9 mouse cellular contexts compared by ENCODE assay signal in genomic region chr8:8334515-8334914, GRCm38 (mm10).
A peak's percentile ranks its signal among the peaks of the same experiment; 100 is the strongest.
DNase-seq lines count a peak whose midpoint lies in the region; ATAC-seq and TF ChIP-seq lines count a peak whose summit lies in the region.
"Had no signal": no experiment of that assay in that cellular context is flagged by ENCODE, and none has a peak within 500 bp of the region (broad histone marks: within the 10 kb centered on the region; RNA-seq: fewer than 3 reads in every experiment).

No protein-coding gene starts in this region.

- H3K9ac ChIP-seq in heart, embryonic 15.5 days, result no peak overlapping the region
- no peak overlapping the region for H3K9ac ChIP-seq in intestine, postnatal 0 days (ENCODE audit: low read depth, low read length)
- H3K9ac ChIP-seq: embryonic facial prominence, embryonic 15.5 days had no signal

- whole genome bisulfite sequencing in heart, embryonic 15.5 days, result 57% methylated on average over 7 of the region's 7 CpGs
- 72% methylated on average over 7 of the region's 7 CpGs for WGBS in limb, embryonic 10.5 days
- WGBS in intestine, postnatal 0 days, result 75% methylated on average over 7 of the region's 7 CpGs

- peak overlapping the region; percentile 48 for H3K27ac ChIP-seq in heart, embryonic 15.5 days
- peak overlapping the region; percentile 14; the same call in 1 of the 2 replicates for H3K27ac ChIP-seq in limb, embryonic 10.5 days
- no peak overlapping the region for H3K27ac ChIP-seq in intestine, postnatal 0 days (ENCODE audit: low read depth, low read length)
- H3K27ac ChIP-seq: embryonic facial prominence, embryonic 15.5 days had no signal

- H3K27me3 ChIP-seq in heart, embryonic 15.5 days, result no peaks in the 10 kb centered on the region
- no peaks in the 10 kb centered on the region for H3K27me3 ChIP-seq in limb, embryonic 10.5 days (ENCODE audit: low read depth, poor library complexity, severe bottlenecking)
- no peaks in the 10 kb centered on the region for H3K27me3 ChIP-seq in intestine, postnatal 0 days (replicated peaks; ENCODE audit: control insufficient read depth, insufficient read depth, low read length)
- H3K27me3 ChIP-seq: embryonic facial prominence, embryonic 15.5 days had no signal

- no peaks in the 10 kb centered on the region for H3K36me3 ChIP-seq in heart, embryonic 15.5 days
- no peaks in the 10 kb centered on the region for H3K36me3 ChIP-seq in limb, embryonic 10.5 days
- H3K36me3 ChIP-seq in intestine, postnatal 0 days (ENCODE audit: control insufficient read depth, insufficient read depth), result no peaks in the 10 kb centered on the region
- H3K36me3 ChIP-seq: embryonic facial prominence, embryonic 15.5 days had no signal

- H3K9me3 ChIP-seq in heart, embryonic 15.5 days (replicated peaks), result no peaks in the 10 kb centered on the region
- no peaks in the 10 kb centered on the region for H3K9me3 ChIP-seq in limb, embryonic 10.5 days (replicated peaks)
- no peaks in the 10 kb centered on the region for H3K9me3 ChIP-seq in intestine, postnatal 0 days (ENCODE audit: control insufficient read depth)
- H3K9me3 ChIP-seq: embryonic facial prominence, embryonic 15.5 days had no signal

- peaks cover 22% of the 10 kb centered on the region for H3K4me1 ChIP-seq in heart, embryonic 15.5 days (replicated peaks)
- H3K4me1 ChIP-seq in limb, embryonic 10.5 days, result peaks cover 30% of the 10 kb centered on the region
- no peaks in the 10 kb centered on the region; the same call in 1 of the 2 replicates for H3K4me1 ChIP-seq in intestine, postnatal 0 days (replicated peaks; ENCODE audit: control insufficient read depth, insufficient read depth, low read length)

- no peak overlapping the region for H3K4me3 ChIP-seq in heart, embryonic 15.5 days
- H3K4me3 ChIP-seq in limb, embryonic 10.5 days, result no peak overlapping the region
- H3K4me3 ChIP-seq in intestine, postnatal 0 days (ENCODE audit: low read depth, low read length), result no peak overlapping the region
- H3K4me3 ChIP-seq: embryonic facial prominence, embryonic 15.5 days had no signal

- TF ChIP-seq CTCF in intestine, postnatal 0 days (IDR thresholded peaks at IDR 0.05; ENCODE audit: low read depth), result no peak

- ATAC-seq in heart, embryonic 15.5 days (replicated peaks; ENCODE audit: insufficient number of reproducible peaks, insufficient read depth, low FRiP score, low read depth), result no peak
- ATAC-seq in intestine, postnatal 0 days, result no peak

- DNase-seq in spleen, postnatal 36 days (ENCODE audit: low spot score in 2 of 2), result peak; percentile 16 to 22
- DNase-seq in spleen, postnatal 14 days (ENCODE audit: low spot score in 2 of 2), result no peak
- DNase-seq in limb, embryonic 10.5 days (ENCODE audit: low spot score), result no peak
- peak; percentile 33 for DNase-seq in thymus, postnatal 25 days
- no peak for DNase-seq in frontal cortex, postnatal 10 days (ENCODE audit: low spot score in 2 of 2)
- DNase-seq in urinary bladder, adult 2 months (ENCODE audit: low spot score), result no peak

- peak overlapping the region; percentile 47; the same call in 1 of the 2 replicates for H3K4me2 ChIP-seq in heart, embryonic 15.5 days
- no peak overlapping the region; the same call in 1 of the 2 replicates for H3K4me2 ChIP-seq in intestine, postnatal 0 days (replicated peaks; ENCODE audit: low read depth)
- H3K4me2 ChIP-seq: embryonic facial prominence, embryonic 15.5 days had no signal

Comparison
In these comparisons a context has a peak if more than half of its experiments do, and no peak if none do; other contexts are left out.
1. DNase-seq: peak in spleen, postnatal 36 days (2 of 2) and thymus, postnatal 25 days (single experiment); none in spleen, postnatal 14 days (0 of 2), limb, embryonic 10.5 days (single experiment), frontal cortex, postnatal 10 days (0 of 2) and urinary bladder, adult 2 months (single experiment).